Mouse (Mus musculus) cerebellum, postnatal 4 days (tissue): ENCODE measurements around the gene Blnk.

Experiments
- DNase-seq, 2 experiments: peaks; one replicate each; pipeline ENCODE4 v3.0.0; 2022; ENCODE audit warnings: low spot score in 2 of 2, mixed read lengths in 1 of 2

The Blnk gene

DNA sequence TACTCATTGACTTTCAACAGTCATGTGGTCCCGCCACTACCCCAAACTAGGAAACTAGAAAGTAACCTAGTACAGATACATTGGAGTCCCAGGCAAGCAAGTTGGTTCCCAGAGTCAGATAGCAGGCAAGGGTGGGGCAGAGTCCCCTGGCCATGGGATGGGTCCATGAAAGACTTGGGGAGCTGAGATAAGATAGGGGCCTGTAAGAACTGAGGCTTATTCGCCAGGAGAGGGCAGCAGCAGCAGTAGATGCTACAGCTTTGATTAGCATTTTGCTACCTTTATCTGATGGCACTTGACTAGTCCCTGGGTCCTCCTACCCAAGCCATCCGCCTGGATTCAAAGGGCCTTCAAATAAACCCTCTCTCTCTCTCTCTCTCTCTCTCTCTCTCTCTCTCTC is 5.2 kb upstream of the Blnk start:
- no peak for DNase-seq

DNA sequence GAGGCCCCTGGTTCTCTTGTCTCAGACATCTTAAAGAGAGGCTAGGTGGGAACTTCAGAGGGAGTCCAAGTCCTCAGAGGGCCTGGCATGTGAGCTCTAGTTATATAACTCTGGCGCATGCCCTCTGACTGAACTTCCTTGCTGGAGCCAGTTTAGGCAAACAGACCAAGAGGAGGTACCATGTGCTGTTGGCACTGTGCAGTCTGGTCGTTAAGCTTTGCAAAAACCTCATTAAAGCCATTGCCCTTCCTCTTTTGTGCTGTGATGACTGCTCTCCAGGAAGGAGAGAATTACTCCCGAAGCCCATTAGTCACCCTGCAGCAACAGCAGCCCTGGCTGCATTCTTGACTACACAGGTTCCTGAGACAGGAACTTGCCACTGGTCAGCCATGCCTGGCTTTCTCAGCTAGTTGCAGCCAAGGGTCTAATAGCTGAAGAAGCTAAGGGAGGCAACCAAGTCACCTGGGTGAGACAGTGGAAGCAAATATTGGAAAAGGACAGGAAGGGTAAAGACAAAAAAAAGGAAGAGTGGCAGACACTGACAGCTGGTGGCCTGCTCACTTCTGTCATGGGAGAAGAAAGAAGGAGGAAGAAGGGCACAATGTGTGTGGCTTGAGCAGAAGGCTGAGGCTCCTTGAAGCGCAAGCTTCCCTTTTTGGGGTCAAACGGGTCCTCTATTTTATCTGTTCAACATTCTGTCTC is 4.3 kb upstream of the Blnk start:
- no peak for DNase-seq

DNA sequence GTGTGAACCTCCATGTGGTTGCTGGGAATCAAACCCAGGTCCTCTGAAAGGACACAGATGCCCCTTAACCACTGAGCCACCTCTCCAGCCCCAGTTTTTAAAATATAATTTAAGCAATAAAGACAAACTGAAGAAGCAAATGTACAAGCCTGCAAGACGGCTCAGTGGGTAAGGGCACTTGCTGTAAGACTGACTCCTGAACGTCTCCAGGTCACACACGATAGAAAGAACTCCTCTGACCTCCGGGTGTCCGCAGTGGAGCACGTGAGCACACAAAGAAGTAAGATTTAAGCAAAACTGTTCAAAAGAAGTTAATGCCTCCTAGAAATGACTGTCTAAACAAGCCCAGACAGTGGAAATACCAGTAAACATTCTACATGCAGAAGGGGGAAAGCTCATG is 2.4 kb upstream of the Blnk start:
- no peak for DNase-seq

DNA sequence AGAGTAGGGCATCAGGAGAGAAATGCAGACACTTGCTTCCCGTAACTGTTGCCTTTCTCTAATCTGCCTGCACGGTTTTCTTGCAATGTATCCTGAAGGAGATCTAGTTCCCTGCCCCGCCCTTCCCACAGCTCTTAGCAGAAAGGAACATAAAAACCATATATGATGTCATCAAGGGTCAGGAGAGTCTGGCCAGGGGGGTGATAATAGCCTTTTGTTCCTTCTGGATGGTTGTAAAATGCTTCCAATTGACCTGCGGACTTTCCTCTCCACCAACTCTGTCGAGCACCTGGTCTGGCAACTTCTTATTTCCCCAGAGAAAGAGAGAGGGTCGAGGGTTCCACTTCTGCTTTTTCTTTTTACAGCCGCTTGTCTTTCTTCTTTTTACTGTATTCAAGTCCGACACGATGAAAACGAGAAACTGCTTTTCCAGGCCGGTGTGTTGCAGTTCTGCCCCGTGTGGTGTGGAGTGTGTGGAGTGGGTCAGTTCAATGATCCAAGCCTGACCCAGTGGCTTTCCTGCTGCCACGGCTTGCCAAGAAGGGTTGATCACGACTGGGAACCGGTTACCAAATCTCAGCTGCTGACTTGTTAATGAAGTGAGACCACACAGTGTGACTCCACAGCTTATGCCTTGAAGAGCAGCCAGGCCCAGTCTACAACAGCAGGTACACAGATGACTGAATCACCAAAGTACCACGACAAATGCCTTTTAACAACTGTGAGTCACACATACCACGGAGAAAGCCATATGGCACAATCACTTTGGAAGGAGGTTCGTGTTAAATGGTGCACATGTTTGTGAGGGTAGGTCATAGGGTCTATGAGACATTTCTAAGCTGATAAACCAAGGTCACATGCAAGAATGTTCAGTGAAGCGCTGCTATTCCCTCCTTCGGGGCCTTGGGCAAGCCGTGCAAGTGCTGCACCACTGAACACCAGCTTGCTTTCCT is 1.4 kb upstream of the Blnk start:
- peak in 1 of 2 experiments; percentile 13 for DNase-seq

DNA sequence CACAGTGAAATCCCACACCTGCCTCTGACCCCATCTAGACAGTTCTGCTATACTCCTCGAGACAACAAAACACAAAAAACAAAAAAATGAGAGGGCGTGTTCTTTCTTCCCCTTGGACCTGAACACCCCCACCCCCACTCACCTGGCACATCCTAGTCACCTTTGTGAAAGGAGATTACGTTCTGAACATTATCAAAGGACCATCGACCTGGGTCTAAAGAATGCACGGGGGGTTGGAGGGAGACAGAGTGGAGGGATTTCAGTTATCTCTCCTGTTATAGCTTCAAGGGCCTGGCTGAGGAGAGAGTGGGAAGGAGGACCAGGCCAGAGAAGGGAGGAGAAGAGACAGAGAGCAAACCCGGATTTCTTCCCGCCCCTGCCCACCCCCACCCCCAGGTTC is 576 bp upstream of the Blnk start:
- DNase-seq, result no peak

DNA sequence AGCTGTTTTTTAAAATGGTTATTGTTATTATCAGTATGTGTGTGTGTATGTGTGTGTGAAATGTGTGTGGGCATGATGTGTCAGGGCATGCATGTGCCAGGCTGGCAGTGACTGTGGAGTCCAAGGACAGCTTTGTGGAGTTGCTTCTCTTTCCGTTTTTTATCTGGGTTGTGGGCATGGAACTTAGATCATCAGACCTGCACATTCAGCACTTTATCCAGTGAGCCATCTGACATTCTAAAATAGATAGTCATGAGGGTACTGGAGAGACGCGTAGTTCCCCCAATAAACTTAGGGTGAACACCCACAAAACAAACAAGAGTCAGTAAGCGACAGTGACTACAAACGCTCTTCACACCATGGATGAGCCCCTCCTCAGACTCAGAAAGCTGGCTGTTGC is 979 bp downstream of the Blnk start:
- DNase-seq, result no peak

DNA sequence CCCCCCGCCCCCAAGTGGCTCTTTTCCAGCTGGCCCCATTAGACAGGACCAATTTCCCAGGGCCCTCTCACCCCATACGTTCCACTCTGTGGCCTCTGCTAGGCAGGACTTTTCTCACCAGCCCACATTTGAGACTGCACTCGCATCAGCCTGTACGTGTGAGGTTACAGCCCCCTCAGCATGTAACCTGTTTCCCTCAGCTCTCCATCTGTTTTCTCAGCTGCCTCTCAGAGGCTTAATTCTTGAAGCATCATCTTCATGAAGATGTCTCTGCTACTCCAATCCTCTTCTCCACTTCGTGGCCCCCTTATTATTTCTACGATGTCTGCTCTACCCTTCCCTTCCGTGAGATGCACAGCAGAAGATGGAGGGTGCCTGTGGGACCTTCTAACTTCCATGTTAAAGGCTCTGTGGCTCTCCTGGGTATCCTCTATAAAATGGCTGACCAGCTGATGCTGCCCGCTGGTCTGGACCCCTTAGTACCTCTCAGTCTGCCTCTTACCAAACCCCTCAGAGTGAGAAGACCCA is 1.8 kb downstream of the Blnk start:
- no peak for DNase-seq

DNA sequence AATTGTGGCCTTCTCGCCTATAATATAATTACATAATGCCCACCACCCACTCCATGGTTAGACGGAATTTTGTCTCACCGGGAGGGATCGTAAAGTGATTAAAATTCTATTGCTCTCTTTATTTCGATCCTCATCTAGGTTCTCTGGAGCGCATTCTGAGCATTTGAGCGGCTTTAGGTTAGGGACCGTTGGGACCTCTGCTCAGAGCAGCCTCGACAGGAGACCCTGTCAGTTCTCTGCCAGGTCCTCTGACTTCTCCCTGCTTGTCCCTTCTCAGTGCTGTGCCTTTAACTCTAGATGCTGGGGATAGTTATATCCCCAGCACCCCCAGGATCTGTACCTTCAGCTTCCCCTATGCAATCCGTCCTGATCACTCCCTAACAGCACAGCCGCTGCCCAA is 2.2 kb downstream of the Blnk start:
- DNase-seq, result no peak

DNA sequence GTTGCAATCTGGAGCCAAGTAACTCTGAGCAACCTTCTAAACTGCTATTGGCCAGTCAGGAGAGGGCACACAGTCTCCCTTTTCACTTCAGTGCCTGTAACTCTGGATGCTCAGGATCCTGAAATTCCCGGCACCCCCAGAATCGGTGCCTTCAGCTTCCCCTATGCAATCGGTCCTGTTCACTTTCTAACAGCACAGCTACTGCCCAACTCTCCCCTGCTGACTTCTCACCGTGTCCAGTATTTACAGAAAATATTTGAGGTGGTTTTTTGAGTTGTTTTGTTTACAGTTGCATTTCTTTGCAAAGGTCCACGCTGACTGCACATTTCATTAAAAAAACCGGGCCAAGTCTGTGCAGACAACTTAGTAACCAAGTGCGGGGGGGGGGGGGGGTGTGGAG is 2.7 kb downstream of the Blnk start:
- DNase-seq, result no peak

DNA sequence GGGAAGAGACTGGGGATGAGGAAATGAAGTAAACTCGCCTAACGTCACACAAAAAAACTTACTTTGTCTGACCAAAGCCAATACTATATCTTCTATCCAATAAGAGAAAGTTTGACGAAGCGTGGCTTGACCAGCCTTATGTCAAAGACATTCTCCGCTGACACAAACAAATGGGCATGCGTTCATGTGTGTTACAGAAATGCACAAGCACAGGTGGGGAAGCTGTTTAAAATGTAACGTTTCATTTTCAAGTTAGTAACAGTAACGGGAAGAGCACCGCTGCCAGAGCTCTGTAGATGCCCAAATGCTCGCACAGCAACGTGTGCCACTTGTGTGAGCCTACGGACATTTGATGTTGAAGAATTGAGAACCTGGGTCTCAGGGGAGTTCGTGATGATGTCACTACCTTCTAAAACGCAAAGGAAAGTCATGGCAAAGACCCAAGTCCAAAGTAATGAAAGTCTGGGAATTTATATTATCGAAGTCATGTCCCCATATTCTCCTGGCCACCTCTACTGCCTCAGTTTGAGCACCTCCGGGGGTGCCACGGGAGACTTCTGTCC is 3.5 kb downstream of the Blnk start:
- no peak for DNase-seq

DNA sequence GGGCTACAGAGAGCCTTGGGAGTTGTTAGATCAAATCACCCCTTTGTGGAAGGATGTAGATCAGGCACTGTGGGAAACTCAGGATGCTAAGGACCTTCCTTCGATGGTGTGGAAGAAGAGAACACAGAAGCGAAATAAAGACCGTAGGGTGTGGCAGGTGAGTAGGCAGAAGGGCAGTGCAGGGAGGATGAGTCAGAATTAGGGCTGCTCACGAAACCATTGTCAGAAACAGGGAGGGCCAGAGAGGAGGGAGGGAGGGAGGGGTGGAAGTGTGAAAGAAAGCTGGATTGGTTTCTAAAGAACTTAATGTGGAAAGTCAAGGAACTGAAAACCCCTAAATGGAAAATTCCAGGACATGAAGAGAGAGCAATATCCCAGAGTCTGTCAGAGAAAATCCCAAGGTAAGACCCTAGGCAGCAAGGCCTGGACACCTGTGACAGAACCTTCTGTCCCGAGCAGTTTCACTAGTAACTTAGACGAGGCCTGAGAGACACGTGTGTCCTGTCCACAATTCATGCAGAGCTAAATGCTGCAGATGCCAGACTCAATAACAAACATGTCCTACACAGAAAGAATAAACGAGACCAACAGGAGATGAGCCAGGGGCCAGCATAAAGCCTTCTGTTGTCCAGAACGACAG is 4.3 kb downstream of the Blnk start:
- DNase-seq, result no peak

DNA sequence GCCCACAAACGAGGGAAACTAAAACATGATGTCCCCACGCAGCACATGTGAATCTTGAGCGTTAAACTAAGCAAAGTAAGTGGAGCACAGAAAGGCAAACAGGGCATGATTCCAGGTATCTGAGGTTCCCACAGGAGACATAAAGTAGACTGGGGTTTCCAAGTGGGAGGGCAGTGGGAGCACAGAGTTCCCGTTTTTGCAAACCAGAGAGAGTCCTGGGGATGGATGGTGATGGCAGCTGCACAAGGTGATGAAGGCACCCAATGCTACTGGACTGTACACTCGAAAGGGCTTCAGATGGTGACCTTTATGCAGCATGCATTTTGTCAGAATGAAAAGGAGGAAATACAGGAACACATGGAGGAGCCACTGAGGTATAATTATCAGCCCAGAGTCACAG is 5.5 kb downstream of the Blnk start:
- no peak for DNase-seq

DNA sequence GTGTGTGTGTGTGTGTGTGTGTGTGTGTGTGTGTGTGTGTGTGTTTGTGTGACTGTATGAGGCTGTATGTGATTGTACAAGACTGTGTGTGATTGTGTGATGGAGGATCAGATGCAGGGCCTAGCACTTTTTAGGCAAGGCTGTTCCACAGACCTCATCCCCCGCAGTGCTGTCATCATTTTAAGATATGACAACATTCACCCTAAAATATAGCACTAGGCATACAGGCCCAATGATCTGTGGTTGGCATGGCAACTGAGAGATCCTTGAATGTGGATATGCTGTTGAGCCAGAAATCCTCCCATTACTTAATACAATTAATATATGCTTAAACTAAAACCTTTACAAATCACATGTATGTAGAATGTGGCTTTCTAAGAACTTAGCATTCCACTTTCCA is 9.8 kb downstream of the Blnk start:
- DNase-seq, result no peak

DNA sequence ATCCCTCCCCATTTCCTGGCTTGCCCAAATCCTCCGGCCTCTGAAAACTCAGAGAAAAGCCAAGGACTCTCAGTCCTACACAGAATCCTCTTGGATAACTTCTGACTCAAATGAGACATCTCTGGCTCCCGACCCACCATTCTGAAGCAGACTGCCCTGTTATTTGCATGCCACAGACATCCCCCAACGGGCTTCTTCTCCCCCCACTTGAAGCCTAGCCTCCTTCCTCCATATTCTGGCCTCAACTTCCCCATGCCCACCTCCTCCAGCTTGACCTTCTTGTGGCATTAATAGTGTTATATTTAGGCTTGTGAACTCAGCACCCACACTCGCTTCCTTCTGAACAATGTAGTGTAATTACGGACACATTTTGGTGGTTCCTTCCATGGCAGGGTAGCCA is 13.7 kb downstream of the Blnk start:
- no peak for DNase-seq

DNA sequence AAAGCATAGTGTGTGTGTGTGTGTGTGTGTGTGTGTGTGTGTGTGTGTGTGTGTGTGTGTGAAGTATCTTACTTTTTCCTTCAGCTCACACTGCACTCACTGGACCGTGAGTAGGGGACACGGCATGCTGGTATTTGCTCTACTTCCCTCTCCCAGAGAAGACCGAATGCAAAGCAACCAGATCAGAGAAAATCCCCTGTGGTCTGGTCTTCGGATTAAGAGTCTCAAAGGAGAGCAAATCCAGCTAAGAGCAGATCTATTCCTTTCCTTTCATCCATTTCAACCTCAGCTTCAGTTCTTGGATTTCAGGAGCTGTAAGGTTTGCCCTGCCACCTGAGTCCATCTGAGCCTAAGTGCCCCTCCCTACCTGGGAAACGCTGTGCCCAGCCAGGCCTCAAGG is 16.3 kb downstream of the Blnk start:
- DNase-seq, result no peak

DNA sequence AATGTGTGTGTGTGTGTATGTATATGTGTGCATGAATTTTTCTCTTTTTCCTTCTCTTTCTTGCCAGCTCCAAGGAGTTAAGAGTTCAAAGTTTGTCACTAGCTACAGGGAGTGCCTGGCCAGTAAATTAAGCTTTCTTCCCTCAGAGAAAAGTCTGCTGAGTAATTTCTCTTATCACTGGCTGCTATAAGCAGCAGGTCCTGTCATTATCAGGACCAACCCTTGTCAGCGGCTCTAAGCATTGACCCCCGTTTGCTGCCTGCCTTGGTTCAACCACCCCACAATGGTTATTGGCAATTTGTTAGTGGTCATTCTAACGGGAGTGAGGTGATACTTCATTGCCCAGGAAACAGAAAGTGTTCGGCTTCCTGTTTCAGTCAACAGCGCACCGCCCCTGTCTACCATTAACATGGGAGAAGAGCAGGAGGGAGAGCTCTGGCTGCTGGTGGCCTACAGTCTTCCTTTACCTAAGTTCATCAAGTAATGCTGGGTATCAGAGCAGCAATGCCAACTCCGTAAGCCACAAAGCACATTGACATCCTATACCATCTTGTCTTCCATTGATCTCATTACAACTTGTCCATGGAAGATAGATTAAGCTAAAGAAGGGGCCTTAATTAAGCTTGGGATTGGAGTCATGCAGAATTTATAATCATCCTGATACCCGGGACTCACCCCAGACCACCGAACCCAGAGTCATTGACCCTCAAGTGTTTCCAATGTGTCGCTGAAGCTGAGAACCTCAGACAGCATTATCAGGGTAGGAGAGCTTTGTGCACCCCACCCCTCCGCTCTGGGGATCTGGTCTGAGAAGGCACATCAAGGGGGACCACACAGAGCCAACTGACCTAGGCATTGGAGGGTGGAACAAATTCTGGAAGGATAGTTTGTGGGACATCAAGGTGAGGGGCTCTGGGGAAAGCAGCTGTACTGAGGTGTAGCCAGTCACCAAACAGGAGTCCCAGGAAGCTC is 17.1 kb downstream of the Blnk start:
- DNase-seq, result no peak

DNA sequence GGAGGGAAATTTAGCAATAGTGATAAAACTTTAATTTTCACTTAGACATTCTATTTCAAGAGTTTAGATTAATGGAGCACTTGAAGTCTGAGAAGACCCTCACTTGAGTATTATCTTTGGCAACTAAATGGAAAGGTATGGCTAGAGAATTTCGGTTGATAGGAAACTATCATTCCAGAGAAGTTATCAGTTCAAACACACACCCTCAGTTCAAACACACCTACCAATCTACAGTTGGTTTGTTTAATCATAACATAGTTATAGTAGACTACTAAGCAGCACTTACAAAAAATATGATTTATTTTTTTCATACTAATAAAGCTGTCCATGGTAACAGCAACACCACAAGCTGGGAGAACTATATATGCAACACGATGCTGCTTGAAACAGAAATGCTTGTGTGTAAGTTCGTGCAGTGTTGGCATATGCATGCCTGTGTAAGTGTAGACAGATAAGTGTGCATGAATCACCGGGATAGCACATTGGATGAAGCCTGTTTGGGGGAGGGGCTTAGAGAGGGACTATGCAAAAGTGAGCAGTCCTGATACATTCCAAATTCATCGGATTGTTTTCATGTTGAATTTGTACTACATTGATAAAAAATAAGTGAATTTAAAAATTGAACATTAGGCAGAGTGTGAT is 22.9 kb downstream of the Blnk start:
- no peak for DNase-seq

DNA sequence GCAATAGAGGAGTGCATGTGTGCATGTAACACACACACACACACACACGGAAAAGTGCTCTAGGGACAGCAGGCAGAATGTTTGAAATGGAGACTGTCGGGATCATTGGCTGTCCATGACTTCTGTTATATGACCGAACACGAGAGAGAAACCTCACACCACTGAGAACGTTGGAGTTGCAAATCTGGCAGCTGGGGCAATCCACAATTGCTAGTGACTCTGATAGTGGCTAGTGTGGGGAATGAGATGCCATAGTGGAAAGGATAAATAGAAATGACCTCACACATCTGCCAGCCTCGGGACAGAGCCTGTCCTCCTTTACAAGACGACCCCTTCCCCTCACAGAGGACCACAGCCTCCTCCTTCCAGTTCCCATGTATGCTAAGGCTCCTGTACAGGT is 23.6 kb downstream of the Blnk start:
- DNase-seq, result no peak

DNA sequence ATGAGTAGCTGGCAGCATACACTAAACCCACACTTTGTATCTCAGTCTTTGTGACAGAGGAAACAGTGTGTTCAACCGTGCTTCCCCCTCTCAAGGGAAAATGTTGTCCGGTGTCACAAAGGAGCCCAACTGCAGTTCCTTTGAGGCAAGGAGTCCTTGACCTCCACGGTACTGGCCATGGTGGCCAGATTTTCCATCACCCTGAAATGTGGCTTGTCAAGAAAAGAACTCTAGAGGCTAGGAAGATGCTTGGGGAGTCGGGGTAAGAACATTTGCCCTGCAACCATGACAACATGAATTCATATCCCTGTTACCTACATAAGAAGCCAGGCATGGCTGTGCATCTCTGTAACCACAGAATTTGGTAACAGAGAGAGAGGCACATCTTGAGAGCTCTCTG is 24.0 kb downstream of the Blnk start:
- no peak for DNase-seq
